Mouse (Mus musculus) testis, adult 2 months (tissue): Measurements from ENCODE around the gene Gipc2.

ENCODE experiments used
- CTCF ChIP-seq: fragments of 200-500 bp; IDR thresholded peaks from 2 replicates; pipeline ENCODE4 v1.5.1; 2012; ENCODE audit warnings: low read depth, mild to moderate bottlenecking, inconsistent platforms, low read length, moderate library complexity; ENCODE audit not compliant: control insufficient read depth, insufficient read depth, insufficient replicate concordance
- POLR2A ChIP-seq: fragments of 200-500 bp; IDR thresholded peaks from 2 replicates; pipeline ENCODE4 v1.6.1; 2012; ENCODE audit warnings: low read depth, mild to moderate bottlenecking, inconsistent platforms, low read length, moderate library complexity; ENCODE audit not compliant: control insufficient read depth

DNA sequence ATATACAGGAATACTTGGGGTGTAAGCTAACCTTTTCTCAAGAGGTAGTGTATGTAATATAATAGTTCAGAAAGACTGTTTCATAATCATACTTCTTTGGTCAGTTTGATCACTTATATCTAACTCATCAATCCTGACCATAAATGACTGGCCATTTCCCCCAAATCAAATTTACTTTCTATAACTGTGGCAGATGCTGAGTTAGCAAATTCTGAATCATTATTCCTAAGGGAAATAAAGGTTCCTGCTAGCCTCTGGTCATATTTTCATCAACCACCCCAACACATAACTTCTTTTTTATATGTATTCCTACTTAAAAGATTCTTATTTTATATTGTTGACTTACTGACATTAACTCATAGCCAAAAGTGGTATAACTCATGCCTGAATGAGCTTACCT is 36.9 kb upstream of the Gipc2 start:
- TF ChIP-seq POLR2A: no peak
- TF ChIP-seq CTCF: no peak
